Mouse (Mus musculus): ENCODE measurements at regions not wholly inside any gene's neighbourhood (a gene's known extent, or its start where the extent isn't known, plus 50 kb on each side); places are given as distances from the start of the nearest gene placed in this dataset.

GRCm38 (mm10) chr3:6676382-6676781 lies 56.1 kb upstream of the 1700008P02Rik start:
- Histone ChIP-seq H3K36me3 (ENCODE audit: control insufficient read depth, insufficient read depth, low read length) (no peaks in the 10 kb centered on the region), H3K4me3 (no peak overlapping the region), H3K9ac (ENCODE audit: low read depth, low read length) (no peak overlapping the region), H3K27ac (no peak overlapping the region), H3K4me1 (ENCODE audit: control insufficient read depth, insufficient read depth, low read length) (no peaks in the 10 kb centered on the region), H3K79me2 (replicated peaks; ENCODE audit: control insufficient read depth, insufficient read depth, low read length) (no peaks in the 10 kb centered on the region), H3K27me3 (ENCODE audit: control insufficient read depth, insufficient read depth, low read length) (no peaks in the 10 kb centered on the region)
- 77% methylated on average over 4 of the region's 4 CpGs for WGBS
- TF ChIP-seq CTCF (IDR thresholded peaks at IDR 0.05) (no peak), EP300 (IDR thresholded peaks at IDR 0.05; ENCODE audit: insufficient read depth, low read depth, low read length) (no peak), POLR2A (IDR thresholded peaks at IDR 0.05; ENCODE audit: insufficient read depth, low read depth, low read length) (no peak)
- DNase-seq, result no peak
- intact Hi-C loops (cut with DNase I), result no loop called here

GRCm38 (mm10) chr3:6675354-6675753 lies 55.1 kb upstream of the 1700008P02Rik start:
- H3K9ac ChIP-seq (ENCODE audit: low read depth, low read length), result no peak overlapping the region
- no peaks in the 10 kb centered on the region for H3K4me1 ChIP-seq (ENCODE audit: control insufficient read depth, insufficient read depth, low read length)
- TF ChIP-seq CTCF (IDR thresholded peaks at IDR 0.05), result no peak
- no peak for DNase-seq
- no peak overlapping the region for H3K4me3 ChIP-seq
- 35% methylated on average over 3 of the region's 3 CpGs for WGBS
- intact Hi-C loops (cut with DNase I), result no loop called here
- H3K27ac ChIP-seq, result no peak overlapping the region
- no peaks in the 10 kb centered on the region for H3K27me3 ChIP-seq (ENCODE audit: control insufficient read depth, insufficient read depth, low read length)
- no peaks in the 10 kb centered on the region for H3K79me2 ChIP-seq (replicated peaks; ENCODE audit: control insufficient read depth, insufficient read depth, low read length)
- no peaks in the 10 kb centered on the region for H3K36me3 ChIP-seq (ENCODE audit: control insufficient read depth, insufficient read depth, low read length)
